Mouse (Mus musculus) central nervous system, embryonic 14 days (tissue): ENCODE data around the gene Spata4. TPM values are rescaled to one million over a fixed set of nuclear protein-coding genes. Genes with fewer than 3 reads are reported as not detected.

Source experiments
- polyA plus RNA-seq: library from polyadenylated mRNA; depleted of rRNA; stranded (reverse); fragments of >200 nt; gene quantifications from 2 replicates; pipeline ENCODE4 v1.2.3, GENCODE M21; 2012; rRNA removed

The Spata4 gene
- 0.06 and 0.11 TPM in 2 replicates for polyA plus RNA-seq

GRCm38 (mm10) chr8:54600671-54601251 lies at the start of gene Spata4:
Gene Spata4 (plus strand): TSS chr8:54600781.

Other genes with a start within 250 kb of the Spata4 start
- 1.8 and 2.3 TPM in 2 replicates for gene Asb5, start 71.2 kb upstream of the Spata4 start, polyA plus RNA-seq
- 25.6 and 28.4 TPM in 2 replicates for gene Spcs3, start 70.8 kb upstream of the Spata4 start, polyA plus RNA-seq